Mouse (Mus musculus): ENCODE measurements around the gene Mpp5. TPM values are rescaled to one million over a fixed set of nuclear protein-coding genes. Genes with fewer than 3 reads are reported as not detected.

Gene Mpp5
- 37.5 and 40.2 TPM in 2 replicates for polyA plus RNA-seq (2015; fragmentation: Nextera tagmentation; extraction: Ambion mirVana)

DNA sequence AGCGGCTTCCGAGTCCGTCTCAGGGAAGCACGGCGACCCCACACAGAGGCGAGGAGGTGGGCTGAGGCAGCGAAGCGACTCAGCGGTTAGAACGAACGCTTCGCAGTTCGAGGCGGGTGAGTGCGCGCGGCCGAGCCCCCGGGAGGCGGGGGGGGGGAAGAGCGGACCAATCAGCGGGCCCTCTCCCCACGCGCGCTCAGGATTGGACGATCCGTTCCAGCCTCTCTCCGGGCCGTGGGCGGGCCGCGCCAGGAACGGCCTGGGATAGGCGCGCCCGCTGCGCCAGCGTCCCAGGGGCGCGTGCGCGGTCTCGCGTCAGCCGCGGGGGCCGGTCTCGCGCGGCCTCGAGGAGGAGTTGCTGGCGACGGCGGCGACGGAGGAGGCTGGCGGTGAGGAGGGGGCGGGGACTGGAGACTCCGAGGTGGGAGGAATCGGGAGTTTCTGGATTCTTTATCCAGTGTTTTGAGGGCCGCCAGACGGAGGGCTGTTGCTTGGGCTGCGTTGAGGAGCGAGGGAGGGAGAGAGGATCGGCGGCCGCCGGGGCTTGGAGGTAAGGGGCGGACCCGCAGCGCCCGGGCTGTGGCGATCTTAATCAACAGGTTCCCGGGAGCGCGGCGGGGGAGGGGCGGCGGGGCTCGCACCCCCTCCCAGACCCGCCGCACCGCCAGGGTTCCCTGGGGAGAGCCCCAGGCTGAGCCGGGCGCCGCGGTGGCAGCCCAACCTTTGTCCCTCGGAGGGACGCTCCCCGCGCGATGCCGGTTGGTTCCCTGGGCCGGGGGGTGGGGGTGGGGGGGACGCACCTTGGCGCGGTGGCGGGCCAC lies at the start of gene Mpp5:
Gene Mpp5 (plus strand): TSS at position 351 of the 821 bp plus-strand sequence.
- ATAC-seq: peak; percentile 99
- H3K9me3 ChIP-seq (ENCODE audit: control insufficient read depth): no peaks in the 10 kb centered on the region
- no peak for TF ChIP-seq CTCF (IDR thresholded peaks at IDR 0.05; ENCODE audit: low read depth)

DNA sequence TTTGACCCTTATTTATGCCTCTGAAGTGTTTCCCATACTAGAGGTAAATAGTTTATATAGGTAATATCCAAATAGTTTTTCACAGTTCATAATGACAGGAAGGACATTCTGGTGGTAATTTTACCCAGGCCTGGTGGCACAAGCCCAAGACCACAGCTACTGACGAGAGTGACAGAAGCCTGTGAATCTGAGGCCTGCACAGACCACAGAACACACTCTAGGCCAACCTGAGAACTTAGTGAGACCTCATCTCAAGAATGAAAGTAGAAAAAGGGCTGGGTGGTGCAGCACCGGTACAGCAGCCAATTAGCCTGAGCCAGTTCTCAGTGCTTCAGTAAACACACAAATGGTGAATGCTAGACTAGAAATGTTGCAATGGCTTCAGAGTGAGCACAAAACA lies 30.9 kb upstream of the Mpp5 start:
- ATAC-seq: no peak
- 69% methylated on average over 2 of the region's 2 CpGs for WGBS
- H3K4me2 ChIP-seq (replicated peaks; ENCODE audit: low read depth): no peak overlapping the region
- H3K27ac ChIP-seq (ENCODE audit: low read depth, low read length): no peak overlapping the region
- no peak for TF ChIP-seq CTCF (IDR thresholded peaks at IDR 0.05; ENCODE audit: low read depth)
- H3K9ac ChIP-seq (ENCODE audit: low read depth, low read length): no peak overlapping the region
- H3K27me3 ChIP-seq (replicated peaks; ENCODE audit: control insufficient read depth, insufficient read depth, low read length): no peaks in the 10 kb centered on the region
- no peaks in the 10 kb centered on the region for H3K36me3 ChIP-seq (ENCODE audit: control insufficient read depth, insufficient read depth)
- no peaks in the 10 kb centered on the region for H3K4me1 ChIP-seq (replicated peaks; ENCODE audit: control insufficient read depth, insufficient read depth, low read length)
- no peaks in the 10 kb centered on the region for H3K9me3 ChIP-seq (ENCODE audit: control insufficient read depth)
- no peak overlapping the region for H3K4me3 ChIP-seq (ENCODE audit: low read depth, low read length)

More for the DNA sequence above, at the start of gene Mpp5:
- peak within 1 kb of the TSS; percentile 82 for H3K4me3 ChIP-seq (ENCODE audit: low read depth, low read length)
- H3K27ac ChIP-seq (ENCODE audit: low read depth, low read length): peak within 1 kb of the TSS; percentile 99
- no peaks in the 10 kb centered on the region for H3K36me3 ChIP-seq (ENCODE audit: control insufficient read depth, insufficient read depth)
- H3K9ac ChIP-seq (ENCODE audit: low read depth, low read length): peak within 1 kb of the TSS; percentile 92
- H3K27me3 ChIP-seq (replicated peaks; ENCODE audit: control insufficient read depth, insufficient read depth, low read length): no peaks in the 10 kb centered on the region; the same call in 1 of the 2 replicates
- H3K4me1 ChIP-seq (replicated peaks; ENCODE audit: control insufficient read depth, insufficient read depth, low read length): no peaks in the 10 kb centered on the region; the same call in 1 of the 2 replicates
- peak within 1 kb of the TSS; percentile 95 for H3K4me2 ChIP-seq (replicated peaks; ENCODE audit: low read depth)
- WGBS: under 1% methylated on average over 85 of the region's 98 CpGs

DNA sequence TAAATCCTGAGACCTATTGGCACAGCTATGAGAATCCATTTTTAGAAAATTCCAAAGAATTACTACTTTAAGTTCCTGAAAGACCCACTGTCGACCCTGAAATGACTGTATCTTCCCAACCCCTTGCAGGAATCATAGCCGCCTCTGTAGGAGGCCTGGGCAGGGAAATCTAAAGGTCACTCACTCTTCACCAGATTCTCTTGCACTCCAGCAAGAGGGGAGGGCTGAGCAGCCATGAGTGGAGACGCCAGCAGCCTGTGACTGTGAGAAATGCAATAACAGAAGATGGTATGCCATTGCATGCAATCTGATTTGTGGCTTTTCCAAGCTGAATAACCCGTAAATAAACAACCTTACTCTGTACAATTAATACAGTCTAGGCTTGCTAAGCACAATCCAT lies 21.0 kb upstream of the Mpp5 start:
- ATAC-seq: no peak
- WGBS: 48% methylated on average over 4 of the region's 4 CpGs
- Histone ChIP-seq H3K4me2 (replicated peaks; ENCODE audit: low read depth) (no peak overlapping the region), H3K36me3 (ENCODE audit: control insufficient read depth, insufficient read depth) (no peaks in the 10 kb centered on the region), H3K27me3 (replicated peaks; ENCODE audit: control insufficient read depth, insufficient read depth, low read length) (no peaks in the 10 kb centered on the region), H3K9ac (ENCODE audit: low read depth, low read length) (no peak overlapping the region), H3K27ac (ENCODE audit: low read depth, low read length) (no peak overlapping the region), H3K4me1 (replicated peaks; ENCODE audit: control insufficient read depth, insufficient read depth, low read length) (no peaks in the 10 kb centered on the region), H3K9me3 (ENCODE audit: control insufficient read depth) (no peaks in the 10 kb centered on the region), H3K4me3 (ENCODE audit: low read depth, low read length) (no peak overlapping the region)
- TF ChIP-seq CTCF (IDR thresholded peaks at IDR 0.05; ENCODE audit: low read depth): no peak

DNA sequence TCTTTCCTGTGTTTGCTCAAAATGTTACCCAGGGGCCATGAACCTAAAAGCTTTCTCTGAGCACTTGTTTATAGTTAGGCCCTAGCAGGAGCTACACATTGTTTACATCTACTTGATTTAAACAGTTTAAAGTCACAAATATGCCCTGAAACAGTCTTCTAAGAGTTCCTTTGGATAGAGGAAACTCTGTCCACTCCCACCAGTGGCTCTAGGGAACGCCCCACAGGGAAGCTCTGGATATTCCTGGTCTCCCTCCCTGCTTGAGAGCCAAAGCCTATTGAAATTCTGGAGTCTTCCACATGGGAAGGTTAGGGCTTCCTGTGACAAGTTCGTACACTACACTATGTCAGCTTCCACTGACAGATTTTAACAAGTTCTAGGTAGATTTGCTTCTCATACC lies 9.1 kb upstream of the Mpp5 start:
- H3K36me3 ChIP-seq (ENCODE audit: control insufficient read depth, insufficient read depth): no peaks in the 10 kb centered on the region
- WGBS: 42% methylated on average over 2 of the region's 2 CpGs
- H3K27ac ChIP-seq (ENCODE audit: low read depth, low read length): no peak overlapping the region
- no peak overlapping the region for H3K9ac ChIP-seq (ENCODE audit: low read depth, low read length)
- H3K4me1 ChIP-seq (replicated peaks; ENCODE audit: control insufficient read depth, insufficient read depth, low read length): no peaks in the 10 kb centered on the region
- no peak for ATAC-seq
- H3K27me3 ChIP-seq (replicated peaks; ENCODE audit: control insufficient read depth, insufficient read depth, low read length): no peaks in the 10 kb centered on the region
- no peak overlapping the region for H3K4me2 ChIP-seq (replicated peaks; ENCODE audit: low read depth)
- H3K9me3 ChIP-seq (ENCODE audit: control insufficient read depth): no peaks in the 10 kb centered on the region
- no peak overlapping the region for H3K4me3 ChIP-seq (ENCODE audit: low read depth, low read length)
- no peak for TF ChIP-seq CTCF (IDR thresholded peaks at IDR 0.05; ENCODE audit: low read depth)

DNA sequence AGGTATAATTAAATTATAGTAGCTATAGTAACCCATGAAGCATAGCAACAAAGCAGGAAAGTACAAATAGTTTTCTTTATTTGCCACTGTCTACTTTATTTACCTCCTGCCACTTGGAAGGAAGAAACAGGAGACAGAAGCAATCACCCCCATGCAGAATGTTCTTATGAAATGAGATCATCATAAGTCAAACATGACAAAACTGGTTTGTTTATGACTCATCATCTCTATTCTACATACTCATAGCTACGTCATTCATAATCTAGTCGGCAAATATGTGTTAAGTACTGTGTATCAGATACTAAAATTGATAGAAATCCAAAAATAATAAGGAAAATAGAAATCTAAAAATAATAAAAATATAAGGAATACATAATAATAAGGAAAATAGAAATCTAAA lies 8.4 kb upstream of the Mpp5 start:
- Histone ChIP-seq H3K9ac (ENCODE audit: low read depth, low read length) (no peak overlapping the region), H3K4me3 (ENCODE audit: low read depth, low read length) (no peak overlapping the region), H3K4me1 (replicated peaks; ENCODE audit: control insufficient read depth, insufficient read depth, low read length) (no peaks in the 10 kb centered on the region), H3K27me3 (replicated peaks; ENCODE audit: control insufficient read depth, insufficient read depth, low read length) (no peaks in the 10 kb centered on the region), H3K36me3 (ENCODE audit: control insufficient read depth, insufficient read depth) (no peaks in the 10 kb centered on the region), H3K27ac (ENCODE audit: low read depth, low read length) (no peak overlapping the region), H3K9me3 (ENCODE audit: control insufficient read depth) (no peaks in the 10 kb centered on the region), H3K4me2 (replicated peaks; ENCODE audit: low read depth) (no peak overlapping the region)
- no peak for ATAC-seq
- TF ChIP-seq CTCF (IDR thresholded peaks at IDR 0.05; ENCODE audit: low read depth): no peak
- 77% methylated on average over 2 of the region's 2 CpGs for WGBS

DNA sequence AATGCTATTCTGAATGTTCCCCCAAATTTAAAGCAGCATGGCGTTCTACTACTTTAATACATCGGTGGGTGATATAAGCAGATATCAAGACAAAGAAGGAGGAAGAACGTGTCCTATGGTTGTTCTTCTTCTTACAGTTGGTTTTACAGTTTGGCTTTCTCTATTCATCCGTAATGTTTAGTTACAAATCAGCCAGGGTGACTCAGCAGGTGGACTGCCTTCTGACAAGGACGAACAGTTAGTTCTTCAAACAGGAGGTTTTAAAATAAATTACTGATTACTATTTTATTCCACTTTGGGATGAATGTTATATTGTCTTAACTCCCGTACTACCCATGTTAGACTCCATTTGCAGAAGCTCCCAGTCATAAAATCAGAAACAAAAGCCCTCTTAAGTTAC lies 2.5 kb upstream of the Mpp5 start:
- Histone ChIP-seq H3K36me3 (ENCODE audit: control insufficient read depth, insufficient read depth) (no peaks in the 10 kb centered on the region), H3K4me2 (replicated peaks; ENCODE audit: low read depth) (no peak overlapping the region), H3K4me1 (replicated peaks; ENCODE audit: control insufficient read depth, insufficient read depth, low read length) (no peaks in the 10 kb centered on the region; the same call in 1 of the 2 replicates), H3K9me3 (ENCODE audit: control insufficient read depth) (no peaks in the 10 kb centered on the region), H3K4me3 (ENCODE audit: low read depth, low read length) (no peak overlapping the region), H3K9ac (ENCODE audit: low read depth, low read length) (no peak overlapping the region), H3K27me3 (replicated peaks; ENCODE audit: control insufficient read depth, insufficient read depth, low read length) (no peaks in the 10 kb centered on the region; the same call in 1 of the 2 replicates), H3K27ac (ENCODE audit: low read depth, low read length) (no peak overlapping the region)
- 76% methylated on average over 6 of the region's 6 CpGs for WGBS
- TF ChIP-seq CTCF (IDR thresholded peaks at IDR 0.05; ENCODE audit: low read depth): no peak
- no peak for ATAC-seq

All from intestine, postnatal 0 days (tissue).